Mouse (Mus musculus): ENCODE data around the gene Sugp2. TPM values are rescaled to one million over a fixed set of nuclear protein-coding genes. Genes with fewer than 3 reads are reported as not detected.

The Sugp2 gene
- polyA plus RNA-seq (2012; rRNA removed), result 144 and 152 TPM in 2 replicates

DNA sequence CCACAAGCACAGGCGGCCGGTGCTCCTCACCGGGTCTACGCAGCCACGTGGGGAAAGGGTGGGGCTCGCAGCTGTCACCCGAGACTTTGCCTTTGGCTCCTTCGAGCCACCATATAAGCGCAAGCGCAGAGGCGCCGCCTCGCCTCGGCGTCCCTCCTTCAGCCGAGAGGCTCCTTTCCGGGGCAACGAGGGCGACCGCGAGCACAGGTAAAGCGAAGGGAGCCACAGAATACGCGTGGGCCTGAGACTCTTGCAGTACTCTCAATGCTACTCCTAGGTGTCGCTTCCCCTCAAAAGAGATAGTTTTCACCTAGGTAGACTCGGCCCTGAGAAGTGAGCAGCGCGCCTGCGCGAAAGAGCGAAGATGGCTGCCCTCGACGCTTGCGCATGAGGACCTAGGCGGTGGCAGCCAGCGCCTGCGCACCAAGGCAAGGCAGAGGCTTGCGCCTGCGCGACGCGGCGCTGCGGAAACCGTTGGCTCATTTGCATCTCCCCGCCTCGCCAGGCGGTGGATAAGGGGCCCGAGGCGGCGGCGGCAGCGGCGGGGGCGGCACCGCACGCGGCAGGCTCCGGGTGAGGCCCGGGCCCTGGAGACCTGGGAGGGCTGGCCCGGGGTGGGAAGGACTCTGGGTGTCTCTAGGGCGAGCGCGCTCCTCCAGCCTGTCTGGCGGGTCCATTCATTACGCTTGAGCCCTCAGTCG, at the start of gene Sugp2, which contains the start of gene Armc6:
TSS of gene Sugp2 (plus strand) at position 147 of the 701 bp plus-strand sequence.
TSS of gene Armc6 (minus strand) at position 387 of the 701 bp plus-strand sequence.

DNA sequence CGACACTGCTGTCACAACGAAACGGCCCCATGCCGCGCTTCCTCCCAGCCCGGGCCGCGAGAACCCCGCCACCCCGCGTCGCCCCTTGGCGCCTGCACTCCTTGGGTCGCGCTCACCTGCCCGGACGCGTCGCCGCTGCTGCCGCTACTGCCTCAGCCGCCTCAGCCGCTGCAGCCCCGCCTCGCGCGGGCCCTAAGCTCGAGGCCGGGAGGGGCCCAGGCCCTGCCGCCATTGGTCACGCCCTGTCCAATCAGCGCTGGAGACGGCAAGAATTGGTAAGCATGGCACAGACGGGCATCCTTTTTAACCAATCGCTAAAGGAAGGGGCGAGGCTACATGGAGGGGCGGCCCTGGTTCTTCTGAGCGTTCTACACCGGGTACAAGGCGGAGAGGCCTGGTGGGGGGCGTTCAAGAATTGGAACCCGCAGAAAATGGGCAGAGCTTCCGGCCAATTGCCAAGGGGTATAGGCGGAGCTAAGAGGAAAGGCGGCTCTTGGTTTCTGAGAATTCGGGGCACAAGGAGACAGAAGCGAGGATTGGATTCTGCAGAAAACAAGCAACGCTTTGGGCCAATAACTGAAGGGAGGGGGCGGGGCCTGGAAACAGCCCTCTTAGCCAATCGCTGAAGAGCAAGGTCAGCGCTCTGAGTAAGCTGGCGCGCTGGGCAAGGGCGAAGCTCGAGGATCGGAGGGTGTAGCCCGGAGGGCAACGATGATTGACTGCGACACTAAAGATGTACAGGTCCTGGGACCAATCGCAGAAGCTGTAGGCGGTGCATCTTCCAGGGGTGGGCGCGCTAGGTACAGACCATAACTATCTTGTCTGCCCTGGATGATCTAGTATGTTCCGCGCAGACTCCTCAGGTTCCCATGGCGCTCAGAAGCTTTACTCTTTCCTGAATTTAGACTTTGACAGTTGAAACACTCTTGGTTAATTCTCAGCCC, 21.6 kb upstream of the Sugp2 start, which contains the start of gene Slc25a42:
TSS of gene Slc25a42 (minus strand) at position 194 of the 944 bp plus-strand sequence.

DNA sequence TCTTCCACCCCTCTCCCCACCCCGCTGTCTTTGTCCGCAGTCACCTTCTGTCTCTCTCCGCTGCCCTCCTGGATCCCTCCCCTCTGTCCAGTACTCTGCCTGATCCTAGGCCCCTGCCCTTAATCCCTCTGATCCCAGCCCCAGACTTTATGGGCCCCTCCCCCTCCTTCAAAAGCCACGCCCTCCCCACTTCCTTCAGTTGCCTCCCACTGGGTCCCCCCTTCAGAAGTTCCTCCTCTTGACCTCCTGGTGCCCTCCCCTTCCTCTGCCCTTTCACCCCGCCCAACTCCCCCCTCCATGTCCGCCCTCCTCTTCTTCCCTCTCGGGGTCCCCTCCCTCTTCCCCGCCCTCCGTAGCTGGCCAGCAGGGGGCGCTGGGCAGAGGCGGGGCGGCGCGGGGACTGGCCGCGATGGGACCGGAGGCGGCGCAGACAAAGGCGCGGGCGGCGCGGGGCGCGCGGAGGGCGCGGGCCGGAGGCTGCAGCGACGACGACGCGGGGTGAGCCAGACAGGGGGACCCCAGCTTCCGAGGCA, 48.6 kb downstream of the Sugp2 start, which contains the start of gene Homer3:
TSS of gene Homer3 (plus strand) at position 225 of the 533 bp plus-strand sequence.

DNA sequence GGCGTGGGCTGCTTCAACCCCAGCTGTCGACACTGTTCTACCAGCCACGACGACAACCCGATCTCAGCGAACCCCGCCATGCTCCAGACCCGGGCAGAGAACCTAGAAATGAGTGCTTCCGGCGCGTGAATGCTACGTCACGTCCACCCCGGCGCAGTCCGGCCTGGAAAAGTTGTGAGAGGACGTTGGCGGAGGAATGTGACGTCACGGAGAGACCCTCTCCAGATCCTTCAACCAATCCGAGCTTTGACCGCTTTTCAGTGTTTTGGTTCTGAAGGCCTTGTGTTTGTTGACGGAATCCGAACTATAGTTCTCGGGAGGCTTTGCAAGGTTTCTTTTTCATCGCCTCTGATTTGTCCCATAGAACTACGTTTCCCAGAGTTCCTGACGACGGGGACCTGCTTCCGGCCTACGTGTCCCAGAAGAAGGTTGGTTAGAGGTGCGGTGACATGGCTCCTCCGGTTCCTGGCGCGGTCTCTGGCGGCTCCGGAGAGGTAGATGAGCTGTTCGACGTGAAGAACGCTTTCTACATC, 68.4 kb downstream of the Sugp2 start, which contains the start of the genes Ddx49 and Cope:
TSS of gene Ddx49 (minus strand) at position 132 of the 533 bp plus-strand sequence.
TSS of gene Cope (plus strand) at position 161 of the 533 bp plus-strand sequence.

DNA sequence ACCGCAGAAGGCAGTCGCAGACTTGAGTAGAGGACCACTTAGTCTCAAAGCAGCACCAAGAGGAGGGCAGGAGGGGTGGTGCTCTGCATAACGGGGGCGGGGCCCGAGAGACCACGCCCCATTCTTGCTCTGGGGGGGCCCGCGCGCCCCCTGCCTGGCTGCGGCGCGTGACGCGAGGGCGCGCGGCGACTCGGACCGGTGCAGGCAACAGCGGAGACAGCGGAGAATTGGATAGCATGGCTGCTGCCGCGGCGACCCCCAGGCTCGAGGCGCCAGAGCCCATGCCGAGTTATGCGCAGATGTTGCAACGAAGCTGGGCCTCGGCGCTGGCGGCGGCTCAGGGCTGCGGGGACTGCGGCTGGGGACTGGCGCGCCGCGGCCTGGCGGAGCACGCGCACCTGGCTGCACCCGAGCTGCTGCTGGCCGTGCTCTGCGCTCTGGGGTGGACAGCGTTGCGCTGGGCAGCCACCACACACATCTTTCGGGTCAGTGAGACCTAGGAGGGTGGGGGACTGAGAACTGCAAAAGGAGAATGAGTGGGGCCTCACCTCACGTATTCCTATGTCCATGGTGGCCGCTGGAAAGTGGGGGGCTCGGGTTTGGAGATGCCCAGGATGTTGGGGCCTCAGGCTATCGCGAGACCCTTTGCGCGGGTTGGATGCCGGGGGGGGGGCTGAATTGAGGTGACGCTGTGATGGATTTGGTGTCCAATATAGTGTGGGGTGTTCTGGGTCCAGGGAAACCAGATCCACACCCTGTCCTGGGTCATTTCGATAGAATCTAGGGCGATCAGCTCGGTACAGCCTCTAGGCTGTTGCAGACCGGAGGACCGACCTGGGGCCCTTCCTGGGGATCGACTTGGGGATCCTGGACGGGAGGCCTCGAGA, 81.8 kb downstream of the Sugp2 start, which contains the start of gene Cers1:
TSS of gene Cers1 (plus strand) at position 152 of the 887 bp plus-strand sequence.

DNA sequence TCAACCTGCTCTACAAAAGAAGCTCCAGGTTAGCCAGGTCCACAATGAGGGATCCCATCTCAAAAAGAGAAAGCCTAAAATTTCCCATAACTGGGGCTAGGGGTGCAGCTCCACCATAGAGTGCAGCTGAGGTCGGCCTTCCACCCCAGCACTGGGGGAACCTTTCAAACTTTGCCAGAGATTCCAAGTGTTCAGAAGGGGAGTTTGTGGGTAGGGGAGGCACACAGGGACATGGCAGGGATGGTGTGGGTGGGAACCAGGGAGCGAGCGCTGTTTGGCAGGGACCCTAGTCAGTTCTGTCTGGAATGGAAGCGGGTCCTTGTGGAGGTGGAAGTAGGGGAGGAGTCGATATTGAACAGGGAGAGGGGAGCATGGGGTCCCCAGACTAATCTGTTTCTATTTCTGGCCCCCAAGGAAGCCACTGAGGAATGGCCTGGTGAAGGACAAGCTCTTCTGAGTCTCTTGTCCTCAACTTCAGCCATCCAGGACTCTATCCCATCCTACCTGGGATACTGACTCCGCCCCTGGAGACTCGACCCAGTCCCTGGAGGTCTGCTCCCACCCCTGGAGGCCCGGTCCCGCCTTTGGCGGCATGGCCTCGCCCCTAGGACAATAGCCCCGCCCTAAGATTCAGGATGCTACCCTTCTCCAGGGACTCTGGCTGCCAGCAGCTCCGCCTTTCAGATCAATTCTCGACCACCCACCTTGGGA, 95.3 kb downstream of the Sugp2 start, which contains the start of gene Gdf1:
TSS of gene Gdf1 (plus strand) at position 694 of the 711 bp plus-strand sequence.

Other genes starting within 250 kb of the Sugp2 start
- 37.4 and 38.1 TPM in 2 replicates for gene Gatad2a, start 237.8 kb upstream of the Sugp2 start, polyA plus RNA-seq (2012; rRNA removed)
- 106 and 108 TPM in 2 replicates for gene Mau2, start 191.5 kb upstream of the Sugp2 start, polyA plus RNA-seq (2012; rRNA removed)
- gene Sugp1, start 191.4 kb upstream of the Sugp2 start, polyA plus RNA-seq (2012; rRNA removed), result 34.3 TPM in 2 replicates
- 7.4 and 8.5 TPM in 2 replicates for gene Tm6sf2, start 161.3 kb upstream of the Sugp2 start, polyA plus RNA-seq (2012; rRNA removed)
- gene Hapln4, start 150.8 kb upstream of the Sugp2 start, polyA plus RNA-seq (2012; rRNA removed), result 0.36 and 0.43 TPM in 2 replicates
- gene Ncan, start 113.4 kb upstream of the Sugp2 start, polyA plus RNA-seq (2012; rRNA removed), result 71.2 and 75.0 TPM in 2 replicates
- 22.3 and 23.8 TPM in 2 replicates for gene Nr2c2ap, start 102.9 kb upstream of the Sugp2 start, polyA plus RNA-seq (2012; rRNA removed)
- 21.1 and 22.6 TPM in 2 replicates for gene Rfxank, start 95.1 kb upstream of the Sugp2 start, polyA plus RNA-seq (2012; rRNA removed)
- gene Borcs8, start 94.7 kb upstream of the Sugp2 start, polyA plus RNA-seq (2012; rRNA removed), result 99.4 and 109 TPM in 2 replicates
- gene Mef2b, start 94.5 kb upstream of the Sugp2 start, polyA plus RNA-seq (2012; rRNA removed), result 0.38 and 0.41 TPM in 2 replicates
- 91.8 and 98.7 TPM in 2 replicates for gene Tmem161a, start 61.9 kb upstream of the Sugp2 start, polyA plus RNA-seq (2012; rRNA removed)
- 23.3 and 27.3 TPM in 2 replicates for gene Slc25a42, start 21.9 kb upstream of the Sugp2 start, polyA plus RNA-seq (2012; rRNA removed)
- 81.8 and 84.9 TPM in 2 replicates for gene Armc6, start 240 bp downstream of the Sugp2 start, polyA plus RNA-seq (2012; rRNA removed)
- 74.1 and 85.3 TPM in 2 replicates for gene Homer3, start 48.6 kb downstream of the Sugp2 start, polyA plus RNA-seq (2012; rRNA removed)
- gene Ddx49, start 68.3 kb downstream of the Sugp2 start, polyA plus RNA-seq (2012; rRNA removed), result 59.2 and 61.1 TPM in 2 replicates
- 281 and 299 TPM in 2 replicates for gene Cope, start 68.3 kb downstream of the Sugp2 start, polyA plus RNA-seq (2012; rRNA removed)
- gene Cers1, start 81.5 kb downstream of the Sugp2 start, polyA plus RNA-seq (2012; rRNA removed), result 27.7 and 27.9 TPM in 2 replicates
- 13.2 and 14.1 TPM in 2 replicates for gene Gdf1, start 95.6 kb downstream of the Sugp2 start, polyA plus RNA-seq (2012; rRNA removed)
- 26.8 and 30.5 TPM in 2 replicates for gene Upf1, start 119.1 kb downstream of the Sugp2 start, polyA plus RNA-seq (2012; rRNA removed)
- 0.23 and 14.2 TPM in 2 replicates for gene Comp, start 139.3 kb downstream of the Sugp2 start, polyA plus RNA-seq (2012; rRNA removed)
- 46.5 and 52.0 TPM in 2 replicates for gene Crtc1, start 205.4 kb downstream of the Sugp2 start, polyA plus RNA-seq (2012; rRNA removed)
- gene Klhl26, start 242.7 kb downstream of the Sugp2 start, polyA plus RNA-seq (2012; rRNA removed), result 37.6 and 39.6 TPM in 2 replicates